Mouse (Mus musculus): ENCODE results near the gene Slc13a3.

DNA sequence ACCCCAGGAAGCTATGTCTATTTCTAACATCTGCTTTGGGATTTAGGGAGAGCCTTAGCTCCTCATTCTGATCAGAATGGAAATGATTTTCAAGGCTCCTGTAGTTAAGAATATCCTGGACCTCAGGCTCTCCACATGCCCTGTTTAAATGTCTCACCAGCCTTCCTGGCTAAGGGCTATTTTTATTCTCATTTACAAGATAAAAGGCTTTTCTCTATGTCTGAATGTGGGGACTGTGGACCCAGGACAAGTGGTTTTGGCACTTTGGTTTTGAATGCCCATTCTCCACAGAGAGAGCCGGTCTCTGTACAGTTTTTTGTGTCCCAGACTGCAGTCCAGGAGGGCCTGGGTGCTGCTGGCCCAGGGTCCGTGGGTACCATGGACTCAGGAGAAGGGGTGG, 52.8 kb downstream of the Slc13a3 start:
- no peak for TF ChIP-seq TAL1 (IDR thresholded peaks at IDR 0.05; ENCODE audit: low read length)
- TF ChIP-seq GATA1 (IDR thresholded peaks at IDR 0.05; ENCODE audit: low read length): no peak

Data from erythroblast, embryonic 14.5 days (primary cell).